10 mouse cellular contexts compared by ENCODE assay signal in genomic region chr2:166541112-166541928, GRCm38 (mm10).
DNase-seq lines count a peak whose midpoint lies in the region; ATAC-seq lines count a peak whose summit lies in the region.
"Had no signal": no experiment of that assay in that cellular context is flagged by ENCODE, and none has a peak within 500 bp of the region (broad histone marks: within the 10 kb centered on the region; RNA-seq: fewer than 3 reads in every experiment).

No protein-coding gene starts in this region.

- H3K9ac ChIP-seq in hindbrain, embryonic 13.5 days, result 0 out of 2 replicates have a peak overlapping the region, but pooled peaks have one; percentile 35
- no peak overlapping the region for H3K9ac ChIP-seq in midbrain, embryonic 14.5 days (replicated peaks; ENCODE audit: low read length)
- H3K9ac ChIP-seq: liver, embryonic 15.5 days had no signal

- no peaks in the 10 kb centered on the region for H3K27me3 ChIP-seq in heart, embryonic 10.5 days (ENCODE audit: insufficient read depth, poor library complexity, severe bottlenecking)
- no peaks in the 10 kb centered on the region for H3K27me3 ChIP-seq in embryonic facial prominence, embryonic 10.5 days (replicated peaks; ENCODE audit: low read depth, poor library complexity, severe bottlenecking)
- H3K27me3 ChIP-seq in hindbrain, embryonic 13.5 days, result peaks cover 10% of the 10 kb centered on the region; the same call in 1 of the 2 replicates
- no peaks in the 10 kb centered on the region for H3K27me3 ChIP-seq in midbrain, embryonic 14.5 days (ENCODE audit: control insufficient read depth, insufficient read depth, low read length)
- H3K27me3 ChIP-seq: liver, embryonic 15.5 days had no signal

- 44% methylated on average over 11 of the region's 11 CpGs for WGBS in heart, embryonic 10.5 days
- 27% methylated on average over 11 of the region's 11 CpGs for WGBS in embryonic facial prominence, embryonic 10.5 days
- 23% methylated on average over 11 of the region's 11 CpGs for WGBS in hindbrain, embryonic 13.5 days
- 31% methylated on average over 11 of the region's 11 CpGs for WGBS in midbrain, embryonic 14.5 days

- H3K4me3 ChIP-seq in heart, embryonic 10.5 days, result no peak overlapping the region
- peak overlapping the region; percentile 31; the same call in 1 of the 2 replicates for H3K4me3 ChIP-seq in embryonic facial prominence, embryonic 10.5 days
- no peak overlapping the region for H3K4me3 ChIP-seq in hindbrain, embryonic 13.5 days
- H3K4me3 ChIP-seq in midbrain, embryonic 14.5 days (replicated peaks; ENCODE audit: low read depth, low read length), result no peak overlapping the region
- H3K4me3 ChIP-seq: liver, embryonic 15.5 days had no signal

- H3K27ac ChIP-seq in heart, embryonic 10.5 days, result peak overlapping the region; percentile 23; the same call in 1 of the 2 replicates
- peak overlapping the region; percentile 71 for H3K27ac ChIP-seq in embryonic facial prominence, embryonic 10.5 days (replicated peaks)
- peak overlapping the region; percentile 76 for H3K27ac ChIP-seq in hindbrain, embryonic 13.5 days
- H3K27ac ChIP-seq in midbrain, embryonic 14.5 days (replicated peaks; ENCODE audit: low read depth, low read length), result peak overlapping the region; percentile 72
- H3K27ac ChIP-seq: liver, embryonic 15.5 days had no signal

- H3K4me1 ChIP-seq in heart, embryonic 10.5 days, result peaks cover 43% of the 10 kb centered on the region
- H3K4me1 ChIP-seq in embryonic facial prominence, embryonic 10.5 days, result peaks cover 55% of the 10 kb centered on the region
- H3K4me1 ChIP-seq in hindbrain, embryonic 13.5 days (replicated peaks), result peaks cover 25% of the 10 kb centered on the region
- H3K4me1 ChIP-seq in midbrain, embryonic 14.5 days (ENCODE audit: control insufficient read depth, insufficient read depth, low read length), result peaks cover 7% of the 10 kb centered on the region; the same call in 1 of the 2 replicates
- H3K4me1 ChIP-seq: liver, embryonic 15.5 days had no signal

- 0 out of 2 replicates have a peak, but pooled peaks cover 3% of the 10 kb centered on the region for H3K36me3 ChIP-seq in heart, embryonic 10.5 days
- no peaks in the 10 kb centered on the region for H3K36me3 ChIP-seq in embryonic facial prominence, embryonic 10.5 days (replicated peaks)
- H3K36me3 ChIP-seq in hindbrain, embryonic 13.5 days, result no peaks in the 10 kb centered on the region
- H3K36me3 ChIP-seq in midbrain, embryonic 14.5 days (ENCODE audit: control insufficient read depth, insufficient read depth, low read length), result no peaks in the 10 kb centered on the region
- H3K36me3 ChIP-seq: liver, embryonic 15.5 days had no signal

- peak; percentile 47; the same call in 1 of the 2 replicates for ATAC-seq in hindbrain, embryonic 13.5 days (ENCODE audit: low FRiP score)
- ATAC-seq in midbrain, embryonic 14.5 days (ENCODE audit: low FRiP score, low TSS enrichment), result peak; percentile 31; the same call in 1 of the 2 replicates

- H3K4me2 ChIP-seq in hindbrain, embryonic 13.5 days, result peak overlapping the region; percentile 23; the same call in 1 of the 2 replicates
- H3K4me2 ChIP-seq in midbrain, embryonic 14.5 days (ENCODE audit: low read length), result no peak overlapping the region
- H3K4me2 ChIP-seq: liver, embryonic 15.5 days had no signal

- DNase-seq in heart, embryonic 10.5 days (ENCODE audit: low spot score), result no peak
- DNase-seq in heart, postnatal 36 days, result no peak
- DNase-seq in embryonic facial prominence, embryonic 10.5 days (ENCODE audit: low spot score), result no peak
- peak; percentile 64 for DNase-seq in midbrain, embryonic 14.5 days
- DNase-seq in left cerebral cortex, adult 11 months (ENCODE audit: low spot score), result no peak
- no peak for DNase-seq in gastrocnemius, adult 18-20 months (ENCODE audit: low spot score)
- no peak for DNase-seq in cerebellum, adult 8-10 months
- DNase-seq: adrenal gland, postnatal 36 days had no signal

- H3K9me3 ChIP-seq in heart, embryonic 10.5 days, result no peaks in the 10 kb centered on the region; the same call in 1 of the 2 replicates
- peaks cover 9% of the 10 kb centered on the region; the same call in 1 of the 2 replicates for H3K9me3 ChIP-seq in embryonic facial prominence, embryonic 10.5 days
- H3K9me3 ChIP-seq in hindbrain, embryonic 13.5 days, result peaks cover 3% of the 10 kb centered on the region; the same call in 1 of the 2 replicates
- H3K9me3 ChIP-seq in midbrain, embryonic 14.5 days (ENCODE audit: control insufficient read depth, low read length), result no peaks in the 10 kb centered on the region
- H3K9me3 ChIP-seq: liver, embryonic 15.5 days had no signal

- intact Hi-C loops in heart, postnatal 36 days (cut with DNase I), result no loop called here

Comparison
In these comparisons a context has a peak if more than half of its experiments do, and no peak if none do; other contexts are left out.
1. H3K27ac ChIP-seq: peak in every context shown above with its lines; median percentile 76 in hindbrain, embryonic 13.5 days; 72 in midbrain, embryonic 14.5 days; 71 in embryonic facial prominence, embryonic 10.5 days; 23 in heart, embryonic 10.5 days.